Mouse (Mus musculus): Measurements from ENCODE around the gene Gm17622.

The Gm17622 gene

GRCm38 (mm10) chr13:96510635-96511034 is 20.1 kb downstream of the Gm17622 start:
- DNase-seq (ENCODE audit: low read depth, low spot score), result peak; percentile 53

- no peak for DNase-seq (ENCODE audit: low read depth, low spot score)
Observed at GRCm38 (mm10) chr13:96511262-96511661, 20.7 kb downstream of the Gm17622 start.

- no peak for DNase-seq (ENCODE audit: low read depth, low spot score)
Observed at GRCm38 (mm10) chr13:96511893-96512292, 21.4 kb downstream of the Gm17622 start.

GRCm38 (mm10) chr13:96514154-96514942 is 23.8 kb downstream of the Gm17622 start:
- no peak for DNase-seq (ENCODE audit: low read depth, low spot score)

GRCm38 (mm10) chr13:96516249-96516648 is 25.7 kb downstream of the Gm17622 start:
- peak; percentile 76 for DNase-seq (ENCODE audit: low read depth, low spot score)

GRCm38 (mm10) chr13:96517335-96517734 is 26.8 kb downstream of the Gm17622 start:
- DNase-seq (ENCODE audit: low read depth, low spot score), result no peak

- DNase-seq (ENCODE audit: low read depth, low spot score), result no peak
Observed at GRCm38 (mm10) chr13:96521294-96521693, 30.8 kb downstream of the Gm17622 start.

GRCm38 (mm10) chr13:96527022-96527421 is 36.5 kb downstream of the Gm17622 start:
- no peak for DNase-seq (ENCODE audit: low read depth, low spot score)

- DNase-seq (ENCODE audit: low read depth, low spot score), result no peak
Observed at GRCm38 (mm10) chr13:96527856-96528255, 37.3 kb downstream of the Gm17622 start.

GRCm38 (mm10) chr13:96528776-96529175 is 38.2 kb downstream of the Gm17622 start:
- no peak for DNase-seq (ENCODE audit: low read depth, low spot score)

GRCm38 (mm10) chr13:96529542-96529941 is 39.0 kb downstream of the Gm17622 start:
- no peak for DNase-seq (ENCODE audit: low read depth, low spot score)

GRCm38 (mm10) chr13:96530064-96530463 is 39.5 kb downstream of the Gm17622 start:
- DNase-seq (ENCODE audit: low read depth, low spot score), result no peak

GRCm38 (mm10) chr13:96532176-96532575 is 41.6 kb downstream of the Gm17622 start:
- DNase-seq (ENCODE audit: low read depth, low spot score), result no peak

GRCm38 (mm10) chr13:96533742-96534141 is 43.2 kb downstream of the Gm17622 start:
- no peak for DNase-seq (ENCODE audit: low read depth, low spot score)

- no peak for DNase-seq (ENCODE audit: low read depth, low spot score)
Observed at GRCm38 (mm10) chr13:96536821-96537572, 46.5 kb downstream of the Gm17622 start.

- DNase-seq (ENCODE audit: low read depth, low spot score), result no peak
Observed at GRCm38 (mm10) chr13:96538103-96538502, 47.6 kb downstream of the Gm17622 start.

All from A20 (cell line).